Mouse (Mus musculus): ENCODE measurements around the gene Mmp21.
"Not testable (repeated sequence)": the region's sequence is repeated elsewhere in the genome, so short reads cannot be mapped to it uniquely, and the experiment has no call there.

The Mmp21 gene

DNA sequence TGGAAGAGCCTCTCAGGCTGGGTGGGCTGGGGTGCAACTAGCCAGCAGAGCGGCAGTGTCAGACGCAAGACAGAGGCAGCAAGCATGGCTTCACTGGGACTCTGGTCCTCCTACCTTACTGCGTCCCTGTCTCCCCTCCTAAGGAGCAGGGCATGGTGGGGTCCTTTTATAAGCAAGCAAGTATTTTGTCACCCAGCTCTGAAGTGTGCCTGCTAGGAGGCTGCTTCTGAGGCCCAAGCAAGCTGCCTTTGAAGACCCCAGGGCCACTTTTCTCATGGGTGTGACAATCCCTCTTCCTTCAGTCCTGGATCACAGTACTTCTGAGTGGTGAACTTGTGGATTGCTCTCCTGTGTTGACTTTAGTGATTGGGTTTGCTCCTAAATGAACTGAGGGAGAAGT, at the start of gene Mmp21:
Gene Mmp21, minus strand, starts transcription at position 101 of the 400 bp plus-strand sequence.
- DNase-seq (ENCODE audit: extremely low read depth, insufficient read length, low spot score) = no peak

DNA sequence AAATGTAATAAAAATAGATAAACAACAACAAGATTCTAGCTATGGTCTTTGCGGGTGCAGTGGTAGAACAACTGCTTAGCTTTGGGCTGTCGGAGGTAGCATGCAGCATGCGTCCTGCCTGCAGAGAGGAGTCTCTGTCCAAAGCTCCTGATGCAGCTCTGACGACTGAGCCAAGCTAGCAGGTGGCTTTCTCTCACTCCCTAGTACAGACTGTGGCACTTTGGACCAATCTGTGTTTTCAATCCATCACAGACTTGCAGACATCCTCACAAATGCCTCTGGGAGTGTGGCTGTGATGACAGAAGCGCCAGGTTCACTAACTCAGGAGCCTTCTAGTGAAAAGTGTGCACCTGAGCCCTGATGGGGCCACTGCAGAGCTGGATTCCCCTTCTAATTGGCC, 49.5 kb upstream of the Mmp21 start:
- no peak for DNase-seq (ENCODE audit: extremely low read depth, insufficient read length, low spot score)

DNA sequence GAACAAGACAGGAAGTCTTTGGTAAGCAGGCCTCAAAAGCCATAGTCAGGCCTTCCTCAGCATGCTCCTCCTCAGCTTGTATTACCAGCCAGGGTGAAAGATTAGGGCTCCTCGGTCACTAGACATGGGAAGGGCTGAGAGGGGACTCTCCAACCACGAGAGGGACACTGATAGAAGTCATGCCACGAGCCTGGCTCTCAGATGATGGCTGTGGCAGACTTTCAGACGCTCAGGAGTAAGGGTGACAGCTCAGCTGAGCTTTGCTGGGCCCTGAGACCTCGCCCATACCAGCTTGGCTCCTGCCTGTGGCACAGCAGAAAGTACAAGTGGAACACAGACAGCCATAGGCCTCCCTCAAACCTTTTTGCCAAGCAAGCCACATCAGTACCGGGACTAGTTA, 47.2 kb upstream of the Mmp21 start:
- no peak for DNase-seq (ENCODE audit: extremely low read depth, insufficient read length, low spot score)

DNA sequence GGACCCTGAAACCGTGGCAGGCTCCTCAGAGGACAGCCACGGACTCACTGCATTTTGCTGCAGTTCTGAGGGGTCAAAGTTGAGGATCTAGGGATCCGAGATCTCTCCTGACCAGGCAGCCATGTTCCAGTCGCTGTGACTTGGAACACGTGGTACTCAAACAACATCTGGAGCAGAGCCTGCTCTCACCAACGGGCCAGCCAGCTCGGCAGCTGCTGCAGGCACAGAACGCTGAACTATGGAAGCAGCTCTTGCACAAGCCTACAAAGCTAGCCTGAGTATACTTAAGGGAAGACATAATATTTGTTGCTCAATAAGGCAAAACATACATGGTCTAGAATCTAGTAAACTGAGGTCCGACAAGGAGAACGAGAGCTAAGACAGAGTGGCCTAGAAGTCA, 45.7 kb upstream of the Mmp21 start:
- DNase-seq (ENCODE audit: extremely low read depth, insufficient read length, low spot score) = no peak

DNA sequence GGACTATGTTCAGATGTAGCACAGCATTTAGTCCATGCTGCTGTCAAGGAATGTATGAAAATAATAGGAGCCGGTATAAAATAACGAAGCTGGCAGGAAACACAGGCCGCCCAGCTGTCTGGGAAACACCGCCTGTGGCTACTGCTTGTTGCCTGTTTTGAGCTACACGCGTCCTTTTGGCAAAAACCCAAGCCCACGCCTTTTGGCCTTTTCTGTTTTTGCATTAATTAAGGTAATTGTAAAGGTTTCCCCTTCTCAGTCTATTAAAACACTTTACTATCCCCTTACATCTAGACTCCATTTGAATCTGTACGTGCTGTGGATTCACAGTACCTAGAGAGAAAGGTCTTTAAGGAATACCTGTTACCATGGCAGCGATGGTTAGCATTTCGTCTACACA, 45.0 kb upstream of the Mmp21 start:
- no peak for DNase-seq (ENCODE audit: extremely low read depth, insufficient read length, low spot score)

DNA sequence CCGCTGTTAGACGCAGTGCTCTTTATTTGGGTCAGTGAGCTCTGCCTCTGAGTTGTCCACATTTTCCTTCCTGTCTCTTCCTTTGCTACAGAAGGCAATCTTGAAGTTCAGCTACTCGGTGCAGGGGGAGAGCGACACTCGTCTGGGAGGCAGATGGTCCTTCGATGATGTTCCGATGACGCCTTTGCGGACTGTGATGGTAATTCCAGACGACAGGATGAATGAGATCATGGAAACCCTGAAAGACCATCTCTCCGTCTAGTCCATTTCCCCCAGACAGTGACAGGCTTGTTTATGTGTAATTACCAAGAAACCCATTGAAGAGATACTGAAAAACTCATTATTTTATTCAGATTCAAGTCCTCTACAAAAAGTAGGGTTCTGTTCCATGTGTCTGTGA, 40.8 kb upstream of the Mmp21 start:
- no peak for DNase-seq (ENCODE audit: extremely low read depth, insufficient read length, low spot score)

DNA sequence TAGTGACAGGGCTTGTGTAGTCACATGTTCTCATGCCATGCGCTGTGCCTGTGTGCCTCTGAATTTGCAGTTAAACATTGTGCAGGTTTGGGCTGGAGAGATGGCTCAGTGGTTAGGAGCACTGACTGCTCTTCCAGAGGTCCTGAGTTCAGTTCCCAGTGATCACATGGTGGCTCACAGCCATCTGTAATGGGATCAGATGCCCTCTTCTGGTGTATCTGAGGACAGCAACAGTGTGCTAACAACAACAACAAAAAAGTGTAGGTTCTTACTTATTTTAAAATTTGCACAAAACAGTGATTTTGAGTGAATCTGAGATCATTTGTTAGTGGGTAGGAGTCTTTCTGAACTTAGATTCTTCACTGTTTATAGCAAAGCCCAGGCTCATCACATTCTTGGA, 38.7 kb upstream of the Mmp21 start:
- DNase-seq (ENCODE audit: extremely low read depth, insufficient read length, low spot score) = no peak

DNA sequence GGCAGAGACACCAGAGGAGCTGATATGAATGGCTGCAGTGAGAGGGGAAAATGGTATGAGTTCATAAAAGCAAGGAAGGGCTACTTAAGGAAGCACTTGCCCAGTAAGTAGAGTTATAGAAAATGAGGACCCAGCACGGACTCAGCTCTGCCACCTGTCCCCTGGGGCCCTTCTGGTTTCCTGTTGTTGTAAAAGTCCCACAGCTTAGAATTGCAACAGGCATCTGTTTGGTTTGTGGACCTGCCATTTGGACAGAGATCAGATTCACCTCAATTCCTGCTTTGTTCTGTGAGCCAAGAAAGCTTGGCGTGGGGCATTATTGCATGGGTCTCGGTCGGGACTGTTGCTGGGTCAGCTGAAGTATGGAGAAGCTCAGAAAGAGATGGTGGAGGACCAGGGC, 35.5 kb upstream of the Mmp21 start:
- no peak for DNase-seq (ENCODE audit: extremely low read depth, insufficient read length, low spot score)

DNA sequence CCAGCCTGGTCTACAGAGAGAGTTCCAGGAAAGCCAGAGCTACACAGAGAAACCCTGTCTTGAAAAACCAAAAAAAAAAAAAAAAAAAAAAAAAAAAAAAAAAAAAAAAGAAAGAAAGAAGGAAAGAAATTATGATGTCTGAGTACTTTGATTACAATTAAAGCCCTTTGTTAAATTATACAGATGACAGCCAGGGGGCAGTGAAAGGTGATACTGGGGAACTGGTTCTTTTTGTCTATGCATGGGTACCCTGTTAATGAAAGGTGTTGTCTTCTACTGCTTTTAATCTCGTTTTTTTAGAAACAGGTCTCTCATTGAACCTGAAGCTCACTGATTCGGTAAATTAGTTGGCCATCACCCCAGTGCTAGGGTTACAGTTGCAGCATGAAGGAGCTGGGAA, 27.4 kb upstream of the Mmp21 start:
- DNase-seq (ENCODE audit: extremely low read depth, insufficient read length, low spot score) = no peak

DNA sequence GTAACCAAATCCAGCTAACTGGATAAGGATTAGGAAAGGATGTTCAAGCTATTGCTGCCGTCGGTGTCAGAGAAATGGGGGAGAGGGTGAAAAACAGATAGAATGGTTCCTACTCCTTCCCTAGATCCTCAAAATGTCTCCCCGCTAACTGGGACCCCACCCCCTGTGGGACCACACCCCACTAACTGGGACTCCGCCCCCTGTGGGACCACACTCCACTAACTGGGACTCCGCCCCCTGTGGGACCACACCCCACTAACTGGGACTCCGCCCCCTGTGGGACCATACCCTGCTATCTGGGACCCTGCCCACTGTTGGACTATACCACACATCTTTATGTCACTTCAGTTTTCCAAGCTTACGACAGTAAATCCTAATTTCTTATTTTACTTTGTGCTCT, 24.0 kb upstream of the Mmp21 start:
- DNase-seq (ENCODE audit: extremely low read depth, insufficient read length, low spot score) = no peak

DNA sequence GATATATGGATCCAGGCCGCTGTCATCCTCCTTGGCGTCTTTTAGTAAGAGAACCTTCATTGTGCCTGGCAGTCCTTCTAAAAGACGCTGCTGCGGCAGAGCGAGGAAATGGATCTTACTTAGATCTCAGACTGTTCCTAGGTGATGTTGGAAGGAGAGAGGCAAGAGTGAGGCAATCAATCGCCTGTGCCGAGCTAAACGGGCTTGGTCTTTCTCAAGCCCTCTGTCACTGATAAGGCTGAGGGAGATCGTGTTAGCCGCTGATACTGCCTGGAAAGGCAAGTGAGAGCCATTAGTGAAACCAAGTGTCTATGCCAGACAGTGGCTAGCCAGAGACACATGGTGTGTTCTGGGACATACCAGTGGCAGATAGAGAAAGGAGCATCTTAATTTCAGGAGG, 22.5 kb upstream of the Mmp21 start:
- no peak for DNase-seq (ENCODE audit: extremely low read depth, insufficient read length, low spot score)

DNA sequence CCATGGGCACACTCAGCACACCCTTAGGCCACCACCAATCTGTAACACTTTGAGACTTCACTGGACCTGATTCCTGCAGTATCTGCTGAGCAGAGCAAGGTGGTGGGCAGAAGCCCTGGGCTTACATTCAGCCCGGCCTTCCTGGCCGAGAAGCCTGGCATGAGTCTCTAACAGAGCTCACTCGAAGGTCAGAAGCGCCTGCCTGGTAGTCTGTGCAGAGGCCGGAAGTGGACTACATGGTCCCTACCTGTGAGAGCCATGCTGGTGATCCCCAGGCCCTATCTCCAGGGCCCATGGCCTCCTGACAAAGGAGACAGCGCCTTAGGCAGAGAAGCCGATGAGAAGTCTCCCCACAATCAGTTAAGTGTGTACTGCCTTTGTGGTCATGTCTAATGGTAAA, 21.5 kb upstream of the Mmp21 start:
- DNase-seq (ENCODE audit: extremely low read depth, insufficient read length, low spot score) = no peak

DNA sequence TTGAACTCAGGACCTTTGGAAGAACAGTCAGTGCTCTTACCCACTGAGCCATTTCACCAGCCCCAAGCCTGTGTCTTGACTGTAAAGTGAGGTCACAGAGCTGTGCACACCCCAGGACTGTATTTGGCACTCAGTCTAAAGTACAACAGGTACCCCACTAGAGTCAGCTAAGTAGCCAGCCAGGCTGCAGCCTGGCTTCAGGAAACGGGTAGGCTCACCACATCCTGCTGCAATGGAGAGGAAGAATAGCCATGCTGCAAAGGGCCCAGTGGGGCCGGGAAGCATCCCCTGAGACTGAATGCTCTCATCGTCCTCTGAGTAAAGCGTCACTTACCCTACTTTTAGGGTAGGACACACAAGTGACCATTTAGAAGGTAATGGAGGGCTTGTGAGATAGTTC, 20.0 kb upstream of the Mmp21 start:
- no peak for DNase-seq (ENCODE audit: extremely low read depth, insufficient read length, low spot score)

DNA sequence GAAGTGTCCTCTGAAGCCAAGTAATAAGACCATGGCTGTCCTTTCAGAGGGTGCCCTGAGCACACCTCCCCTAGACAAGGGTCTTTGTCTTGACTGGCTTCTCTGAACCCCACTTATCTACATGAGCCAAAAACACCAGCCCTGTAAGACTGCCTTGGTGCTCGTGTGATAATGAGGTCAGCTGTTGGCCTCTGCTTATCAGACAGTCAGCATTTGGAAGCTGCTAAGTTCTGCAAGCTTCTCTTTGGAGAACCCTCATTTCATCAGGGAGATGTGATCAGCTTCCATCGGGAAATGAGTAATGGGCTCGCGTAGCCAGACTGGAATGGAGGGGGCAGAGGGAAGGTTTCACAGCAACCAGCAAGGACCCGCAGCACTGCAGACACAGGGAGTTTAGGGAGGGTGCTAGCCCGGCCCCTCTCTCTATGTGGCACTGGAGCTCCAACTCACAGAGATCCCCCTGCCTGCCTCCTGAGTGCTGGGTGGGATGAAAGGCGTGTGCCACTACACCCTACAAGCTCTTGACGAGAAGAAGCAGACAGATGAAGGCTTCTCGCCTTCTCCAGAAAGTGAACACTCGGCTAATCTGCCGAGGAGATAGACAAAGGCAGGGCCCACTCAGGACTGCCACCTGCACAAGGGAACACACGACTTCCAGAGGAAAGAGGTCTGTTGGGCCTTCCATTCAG, 18.3 kb upstream of the Mmp21 start:
- DNase-seq (ENCODE audit: extremely low read depth, insufficient read length, low spot score) = no peak

DNA sequence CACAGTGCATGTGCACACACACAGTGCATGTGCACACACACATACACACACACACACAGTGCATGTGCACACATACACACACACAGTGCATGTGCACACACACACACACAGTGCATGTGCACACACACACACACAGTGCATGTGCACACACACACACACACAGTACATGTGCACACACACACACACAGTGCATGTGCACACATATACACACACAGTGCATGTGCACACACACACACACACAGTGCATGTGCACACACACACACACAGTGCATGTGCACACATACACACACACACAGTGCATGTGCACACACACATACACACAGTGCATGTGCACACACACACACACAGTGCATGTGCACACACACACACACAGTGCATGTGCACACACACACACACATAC, 5.8 kb upstream of the Mmp21 start:
- DNase-seq (ENCODE audit: extremely low read depth, insufficient read length, low spot score) = not testable (repeated sequence)

DNA sequence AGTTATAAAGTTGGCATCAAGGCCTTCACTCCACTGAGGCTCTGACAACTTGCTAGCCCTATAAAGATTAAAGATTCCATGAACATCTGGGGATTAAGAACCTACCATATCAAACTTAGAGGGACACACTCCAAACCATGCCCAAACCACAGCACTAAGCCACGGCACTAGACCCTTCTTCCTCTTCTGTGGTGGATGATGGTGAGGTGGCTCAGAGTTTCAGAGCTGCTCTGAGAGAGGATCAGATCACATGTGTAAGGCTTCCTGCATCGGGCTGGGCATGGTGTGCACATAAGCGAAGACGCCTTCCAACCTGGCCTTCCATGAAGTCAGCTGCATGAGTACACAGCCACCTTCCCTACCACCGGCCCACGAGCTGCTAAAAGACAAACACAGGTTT, 4.8 kb upstream of the Mmp21 start:
- DNase-seq (ENCODE audit: extremely low read depth, insufficient read length, low spot score) = no peak

DNA sequence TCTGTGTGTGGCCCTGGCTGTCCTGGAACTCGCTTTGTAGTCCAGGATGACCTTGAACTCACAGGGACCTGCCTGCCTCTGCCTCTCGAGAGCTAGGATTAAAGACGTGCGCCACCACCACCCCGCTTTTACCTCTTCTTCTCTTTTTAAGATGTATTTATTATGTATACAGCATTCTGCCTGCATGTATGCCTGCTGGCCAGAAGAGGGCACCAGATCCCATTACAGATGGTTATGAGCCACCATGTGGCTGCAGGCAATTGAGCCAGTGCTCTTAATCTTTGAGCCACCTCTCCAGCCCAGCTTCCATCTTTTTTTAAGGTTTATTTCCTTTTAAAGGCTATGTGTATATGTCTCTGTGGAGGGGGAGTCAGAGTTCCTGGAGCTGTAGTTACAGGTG, 4.2 kb upstream of the Mmp21 start:
- no peak for DNase-seq (ENCODE audit: extremely low read depth, insufficient read length, low spot score)

DNA sequence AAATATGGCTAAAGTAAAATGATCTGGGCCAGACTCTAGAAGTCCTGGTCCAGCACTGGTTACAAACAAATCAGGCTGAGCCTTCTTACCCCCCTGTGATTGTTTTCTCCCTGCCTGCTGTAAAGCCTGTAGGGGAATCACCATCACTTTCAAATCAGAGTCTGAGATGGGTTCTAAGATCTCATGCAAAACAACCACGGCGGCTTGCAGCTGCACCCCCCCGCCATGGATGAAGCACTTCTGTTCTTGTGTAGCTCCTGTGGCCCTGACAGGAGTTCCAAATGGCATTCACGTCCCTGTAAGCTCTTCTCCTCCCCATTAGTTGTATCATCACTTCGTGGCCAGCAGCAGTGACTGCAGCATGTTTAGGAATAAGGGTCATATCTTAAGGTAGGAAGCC, 3.8 kb upstream of the Mmp21 start:
- no peak for DNase-seq (ENCODE audit: extremely low read depth, insufficient read length, low spot score)

DNA sequence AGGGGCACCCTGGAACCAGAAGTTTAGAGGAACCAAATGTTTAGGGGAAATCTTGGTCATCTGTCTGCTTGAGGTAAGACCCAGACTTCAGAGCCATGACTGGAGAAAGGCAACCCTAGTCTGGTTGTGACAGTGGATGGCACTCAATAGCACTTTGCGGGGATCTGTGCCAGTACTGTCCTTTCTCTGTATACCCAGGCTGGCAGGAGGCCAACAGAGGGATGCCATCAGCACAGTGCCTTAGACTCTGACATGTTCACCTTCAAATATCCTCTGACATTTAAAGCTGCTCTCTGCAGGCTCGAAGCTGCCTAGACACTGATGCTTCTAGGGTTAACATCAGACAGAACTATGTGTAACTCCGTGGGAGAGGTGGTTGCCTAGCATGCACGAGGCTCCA, 422 bp downstream of the Mmp21 start:
- DNase-seq (ENCODE audit: extremely low read depth, insufficient read length, low spot score) = no peak

DNA sequence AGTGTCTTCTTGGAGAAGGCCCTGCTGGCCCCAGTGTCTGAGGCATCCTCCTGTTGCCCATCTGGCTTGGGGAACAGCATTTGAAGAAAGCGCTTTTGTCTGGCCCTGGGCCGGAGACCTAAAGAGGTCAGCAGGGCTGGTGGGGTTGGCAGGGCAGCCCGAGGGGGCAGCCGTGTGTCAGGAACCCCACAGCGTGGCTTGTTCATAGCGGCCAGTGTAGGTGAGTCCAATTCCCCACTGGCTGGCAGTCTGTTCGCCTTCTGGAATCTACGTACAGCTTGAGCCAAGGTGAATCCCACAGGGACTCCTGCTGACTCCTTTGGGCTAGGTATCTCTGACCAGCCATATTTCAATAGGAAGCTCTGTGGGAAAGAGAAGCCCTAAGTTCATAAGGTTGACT, 1.1 kb downstream of the Mmp21 start:
- no peak for DNase-seq (ENCODE audit: extremely low read depth, insufficient read length, low spot score)

DNA sequence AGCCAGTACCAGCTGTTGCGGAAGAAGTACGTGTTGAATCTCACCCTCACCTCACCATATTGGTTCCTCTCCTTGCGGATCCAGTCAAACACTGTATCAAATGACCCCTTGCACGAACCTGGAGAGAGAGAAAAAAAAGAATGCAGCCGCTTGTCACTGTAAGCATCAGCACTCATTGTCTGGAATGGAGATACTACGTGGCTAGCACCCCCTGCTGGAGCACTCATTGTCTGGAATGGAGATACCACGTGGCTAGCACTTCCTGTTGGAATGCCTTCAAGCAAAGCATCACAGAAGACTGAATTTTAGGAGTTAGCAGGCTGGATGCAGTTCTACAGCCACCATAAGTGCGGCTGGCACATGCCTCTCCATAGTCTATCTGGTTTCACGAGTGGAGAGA, 3.9 kb downstream of the Mmp21 start:
- no peak for DNase-seq (ENCODE audit: extremely low read depth, insufficient read length, low spot score)

DNA sequence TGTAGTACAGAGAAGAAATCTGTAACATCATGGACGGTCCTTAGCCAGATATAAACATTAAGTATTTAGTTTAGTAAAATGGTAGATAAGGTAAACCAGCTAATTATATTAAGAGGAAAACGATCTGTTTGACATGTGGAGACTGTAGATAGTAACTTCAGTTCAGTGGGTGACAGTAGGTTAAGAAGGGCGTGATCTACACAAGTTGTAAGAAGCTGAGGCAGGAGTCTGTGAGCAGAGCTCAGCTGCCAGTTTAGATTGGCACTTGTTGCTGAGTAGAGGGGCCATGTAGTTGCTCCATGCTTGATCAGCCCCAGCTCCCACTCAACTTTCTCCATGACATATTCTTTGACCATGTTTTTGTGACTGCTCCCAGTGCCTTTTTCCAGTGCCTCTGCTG, 9.0 kb downstream of the Mmp21 start:
- DNase-seq (ENCODE audit: extremely low read depth, insufficient read length, low spot score) = no peak

DNA sequence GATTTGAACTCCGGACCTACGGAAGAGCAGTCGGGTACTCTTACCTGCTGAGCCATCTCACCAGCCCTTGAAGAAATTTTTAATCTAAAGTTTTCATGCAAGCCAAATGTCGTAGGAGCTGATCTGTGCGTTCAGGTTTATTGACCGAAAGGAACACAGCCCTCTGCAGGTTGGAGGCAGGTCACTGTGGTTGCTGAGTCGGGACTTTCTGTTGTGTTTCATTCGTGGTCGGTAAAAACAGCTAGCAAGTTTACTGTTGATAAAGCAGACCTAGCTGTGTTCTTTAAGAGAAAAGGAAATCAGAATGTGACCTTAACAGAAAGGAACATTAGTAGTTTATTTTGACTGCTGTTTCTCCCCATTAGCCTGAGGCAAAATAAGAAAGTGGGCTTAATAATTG, 9.9 kb downstream of the Mmp21 start:
- no peak for DNase-seq (ENCODE audit: extremely low read depth, insufficient read length, low spot score)

Data from 3134 (cell line).